Mouse (Mus musculus): ENCODE results near the gene Fam189a2. TPM values are rescaled to one million over a fixed set of nuclear protein-coding genes. Genes with fewer than 3 reads are reported as not detected.

The Fam189a2 gene
- total RNA-seq (2014; rRNA removed) = 16.3 and 16.9 TPM in 2 replicates
- 2.5 and 3.2 TPM in 2 replicates for polyA plus RNA-seq (2015; fragmentation: Nextera tagmentation; extraction: Ambion mirVana)

DNA sequence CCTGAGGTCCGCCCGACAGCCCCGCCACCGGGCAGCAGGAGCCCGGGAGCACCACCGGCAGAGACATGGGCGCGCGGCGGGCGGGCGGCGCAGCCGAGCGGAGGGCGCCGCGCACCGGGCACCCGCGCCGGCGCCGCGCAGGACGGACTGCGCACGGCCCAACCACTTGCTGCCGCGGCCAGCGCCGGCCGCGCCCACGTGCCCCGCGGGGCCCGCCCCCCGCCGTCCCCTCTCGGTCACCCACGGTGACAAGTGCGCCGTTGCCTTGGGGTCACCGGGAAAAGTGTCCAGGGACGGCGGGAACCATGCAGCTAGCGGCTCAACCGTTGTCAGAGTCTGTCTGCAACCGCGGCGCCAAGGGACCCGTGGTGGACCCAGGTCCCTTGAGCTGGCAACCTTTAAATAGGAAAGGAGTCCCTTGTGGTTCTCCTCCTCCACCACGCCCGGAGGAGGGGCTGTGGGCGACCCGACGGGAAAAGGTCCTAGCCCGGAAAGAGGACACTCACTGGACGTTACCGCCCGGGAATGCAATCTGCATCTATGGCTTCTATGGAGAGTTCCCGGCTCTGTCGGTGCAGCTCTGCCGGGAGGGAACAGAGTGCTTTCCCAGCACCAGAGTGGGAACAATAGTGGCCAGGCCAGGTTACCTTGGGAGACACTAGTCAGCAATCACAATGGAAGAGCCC lies at the start of gene Fam189a2:
Gene Fam189a2, minus strand, starts transcription at position 149 of the 686 bp plus-strand sequence.
- DNase-seq (ENCODE audit: low spot score) = peak; percentile 45
- Histone ChIP-seq H3K36me3 (ENCODE audit: insufficient read depth, low read length) (no peaks in the 10 kb centered on the region), H3K4me2 (ENCODE audit: low read depth, low read length, poor library complexity, severe bottlenecking) (peak within 1 kb of the TSS; percentile 89), H3K9ac (replicated peaks; ENCODE audit: low read length, poor library complexity, severe bottlenecking) (peak within 1 kb of the TSS; percentile 80), H3K4me3 (ENCODE audit: low read depth, low read length) (peak within 1 kb of the TSS; percentile 73), H3K27me3 (ENCODE audit: insufficient read depth, low read length) (peaks cover 9% of the 10 kb centered on the region), H3K27ac (ENCODE audit: low read depth, low read length) (peak within 1 kb of the TSS; percentile 55), H3K4me1 (ENCODE audit: insufficient read depth, low read length) (0 out of 2 replicates have a peak, but pooled peaks cover 9% of the 10 kb centered on the region), H3K9me3 (ENCODE audit: low read length) (no peaks in the 10 kb centered on the region)
- WGBS = 0% methylated on average over 46 of the region's 65 CpGs
- no peak for TF ChIP-seq CTCF (IDR thresholded peaks at IDR 0.05)
- ATAC-seq (ENCODE audit: low FRiP score) = peak; percentile 86

DNA sequence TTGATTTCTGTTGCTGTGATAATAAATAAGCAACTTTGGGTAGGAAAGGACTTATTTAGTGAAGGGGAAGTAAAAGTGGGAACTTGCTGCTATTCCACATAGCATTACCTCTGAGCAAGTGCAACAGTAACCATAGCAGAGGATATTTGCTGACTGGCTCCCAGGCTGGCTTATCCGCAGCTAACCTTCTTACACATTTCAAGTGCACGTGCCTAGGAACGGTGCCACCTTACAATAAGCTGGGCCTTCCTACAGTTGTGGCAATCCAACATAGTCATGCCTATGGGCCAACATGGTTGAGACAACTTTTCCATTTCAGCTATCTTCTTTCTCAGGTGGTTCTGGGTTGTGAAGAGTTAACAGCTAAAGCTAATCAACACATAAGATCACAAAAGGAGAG lies 46.8 kb upstream of the Fam189a2 start:
- Histone ChIP-seq H3K27me3 (ENCODE audit: insufficient read depth, low read length) (no peaks in the 10 kb centered on the region), H3K27ac (ENCODE audit: low read depth, low read length) (no peak overlapping the region), H3K9ac (replicated peaks; ENCODE audit: low read length, poor library complexity, severe bottlenecking) (no peak overlapping the region), H3K4me3 (ENCODE audit: low read depth, low read length) (no peak overlapping the region), H3K4me1 (ENCODE audit: insufficient read depth, low read length) (no peaks in the 10 kb centered on the region), H3K4me2 (ENCODE audit: low read depth, low read length, poor library complexity, severe bottlenecking) (no peak overlapping the region), H3K36me3 (ENCODE audit: insufficient read depth, low read length) (no peaks in the 10 kb centered on the region), H3K9me3 (ENCODE audit: low read length) (no peaks in the 10 kb centered on the region)
- no peak for ATAC-seq (ENCODE audit: low FRiP score)
- TF ChIP-seq CTCF (IDR thresholded peaks at IDR 0.05) = no peak
- DNase-seq (ENCODE audit: low spot score) = no peak
- 93% methylated on average over 3 of the region's 3 CpGs for WGBS

DNA sequence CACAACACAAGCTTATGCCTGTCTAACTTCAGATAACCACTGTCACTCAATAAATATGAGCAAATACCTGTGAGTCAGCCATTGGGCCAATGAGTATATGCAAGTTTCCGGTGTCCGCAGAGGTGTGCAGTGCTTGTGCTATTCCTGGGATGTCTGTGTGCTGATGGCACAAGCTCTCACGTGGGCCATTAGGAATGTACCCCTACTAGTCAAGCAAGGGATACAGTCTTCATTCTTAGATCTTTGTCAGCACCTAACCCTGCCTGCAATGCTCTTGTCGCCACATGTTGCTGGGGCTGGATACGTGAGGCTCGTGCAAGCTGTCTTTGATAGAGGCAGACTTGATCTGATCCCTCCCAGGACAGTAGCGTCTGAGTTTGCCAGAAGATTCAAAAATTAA lies 45.7 kb upstream of the Fam189a2 start:
- TF ChIP-seq CTCF (IDR thresholded peaks at IDR 0.05) = no peak
- no peak overlapping the region for H3K27ac ChIP-seq (ENCODE audit: low read depth, low read length)
- H3K4me3 ChIP-seq (ENCODE audit: low read depth, low read length) = no peak overlapping the region
- no peak overlapping the region for H3K4me2 ChIP-seq (ENCODE audit: low read depth, low read length, poor library complexity, severe bottlenecking)
- DNase-seq (ENCODE audit: low spot score) = no peak
- ATAC-seq (ENCODE audit: low FRiP score) = no peak
- no peaks in the 10 kb centered on the region for H3K4me1 ChIP-seq (ENCODE audit: insufficient read depth, low read length)
- H3K9ac ChIP-seq (replicated peaks; ENCODE audit: low read length, poor library complexity, severe bottlenecking) = no peak overlapping the region
- H3K36me3 ChIP-seq (ENCODE audit: insufficient read depth, low read length) = no peaks in the 10 kb centered on the region
- no peaks in the 10 kb centered on the region for H3K27me3 ChIP-seq (ENCODE audit: insufficient read depth, low read length)
- whole genome bisulfite sequencing = 92% methylated on average over 7 of the region's 7 CpGs
- no peaks in the 10 kb centered on the region for H3K9me3 ChIP-seq (ENCODE audit: low read length)

DNA sequence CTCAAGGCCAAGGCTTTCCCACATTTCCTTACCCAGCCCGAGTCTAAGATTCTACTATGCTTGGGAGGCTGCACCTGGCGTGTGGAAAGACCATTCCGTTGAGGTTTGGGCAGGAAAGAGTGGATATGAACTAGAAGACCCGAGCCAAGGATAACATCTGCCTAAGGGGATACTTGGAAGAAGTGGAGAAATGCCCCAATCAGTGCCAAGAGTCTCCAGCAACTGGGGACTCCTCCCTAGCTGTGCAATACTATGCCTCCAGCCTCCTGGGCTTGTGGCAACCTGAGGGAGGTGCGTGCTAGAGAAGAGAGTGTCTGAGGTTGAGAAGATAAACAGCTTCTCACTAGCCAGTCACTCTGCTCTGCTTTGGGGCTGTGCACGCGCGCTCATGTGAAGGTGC lies 45.1 kb upstream of the Fam189a2 start:
- no peaks in the 10 kb centered on the region for H3K36me3 ChIP-seq (ENCODE audit: insufficient read depth, low read length)
- ATAC-seq (ENCODE audit: low FRiP score) = no peak
- WGBS = 90% methylated on average over 8 of the region's 8 CpGs

DNA sequence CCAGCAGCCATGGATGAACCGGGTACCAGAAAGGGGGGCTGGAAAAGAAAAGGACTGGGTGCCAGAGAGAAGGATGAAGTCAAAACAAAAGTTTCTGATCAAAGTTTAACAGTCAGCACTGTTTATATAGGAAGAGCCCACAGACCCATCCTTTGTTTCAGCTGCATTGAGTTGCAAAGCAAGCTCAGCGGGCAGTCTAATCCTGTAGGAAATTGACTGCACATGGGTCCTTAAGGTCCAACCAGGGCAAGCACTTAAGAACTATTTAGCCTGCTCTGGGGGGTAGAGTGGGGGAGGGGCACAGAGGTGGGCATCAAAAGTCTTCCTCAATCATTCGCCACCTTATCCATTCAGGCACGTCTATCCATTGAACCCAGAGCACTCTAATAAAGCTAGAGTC lies 42.3 kb upstream of the Fam189a2 start:
- H3K4me3 ChIP-seq (ENCODE audit: low read depth, low read length) = no peak overlapping the region
- WGBS = 52% methylated on average over 4 of the region's 4 CpGs
- TF ChIP-seq CTCF (IDR thresholded peaks at IDR 0.05) = no peak
- DNase-seq (ENCODE audit: low spot score) = no peak
- no peaks in the 10 kb centered on the region for H3K9me3 ChIP-seq (ENCODE audit: low read length)
- no peaks in the 10 kb centered on the region for H3K27me3 ChIP-seq (ENCODE audit: insufficient read depth, low read length)
- ATAC-seq (ENCODE audit: low FRiP score) = no peak
- no peak overlapping the region for H3K4me2 ChIP-seq (ENCODE audit: low read depth, low read length, poor library complexity, severe bottlenecking)
- H3K36me3 ChIP-seq (ENCODE audit: insufficient read depth, low read length) = no peaks in the 10 kb centered on the region
- H3K9ac ChIP-seq (replicated peaks; ENCODE audit: low read length, poor library complexity, severe bottlenecking) = no peak overlapping the region
- no peak overlapping the region for H3K27ac ChIP-seq (ENCODE audit: low read depth, low read length)
- H3K4me1 ChIP-seq (ENCODE audit: insufficient read depth, low read length) = no peaks in the 10 kb centered on the region

More for the DNA sequence above, 45.1 kb upstream of the Fam189a2 start:
- Histone ChIP-seq H3K9me3 (ENCODE audit: low read length) (no peaks in the 10 kb centered on the region), H3K27me3 (ENCODE audit: insufficient read depth, low read length) (no peaks in the 10 kb centered on the region), H3K4me1 (ENCODE audit: insufficient read depth, low read length) (no peaks in the 10 kb centered on the region), H3K4me3 (ENCODE audit: low read depth, low read length) (no peak overlapping the region), H3K9ac (replicated peaks; ENCODE audit: low read length, poor library complexity, severe bottlenecking) (no peak overlapping the region), H3K4me2 (ENCODE audit: low read depth, low read length, poor library complexity, severe bottlenecking) (no peak overlapping the region), H3K27ac (ENCODE audit: low read depth, low read length) (no peak overlapping the region)
- no peak for TF ChIP-seq CTCF (IDR thresholded peaks at IDR 0.05)
- no peak for DNase-seq (ENCODE audit: low spot score)

DNA sequence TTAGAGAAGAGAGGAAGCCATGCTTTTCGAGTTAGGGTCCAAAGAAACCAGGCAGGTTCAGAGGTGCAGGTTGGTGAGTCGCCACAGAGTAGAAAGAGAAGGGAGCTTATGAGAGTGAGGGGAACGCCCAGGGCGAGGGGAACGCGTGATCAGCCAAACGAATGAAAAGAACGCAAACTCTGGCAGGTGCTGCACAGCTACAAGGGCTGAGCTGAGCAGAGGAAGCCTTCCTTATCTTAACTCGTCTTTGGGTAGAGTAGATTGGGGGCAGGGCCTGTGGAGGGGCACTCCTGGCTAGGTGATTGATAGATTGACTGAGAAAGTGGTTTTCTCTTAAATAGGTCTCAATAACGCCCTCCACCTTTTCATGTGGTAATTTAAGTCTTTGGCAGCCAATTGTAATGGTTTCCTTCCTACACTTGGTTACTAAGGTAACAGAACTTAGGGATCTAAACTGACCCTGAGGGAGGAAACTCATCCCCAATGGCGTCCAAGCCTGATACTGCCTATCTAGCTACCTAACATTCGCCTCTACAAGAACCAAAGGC lies 33.6 kb upstream of the Fam189a2 start:
- H3K4me1 ChIP-seq (ENCODE audit: insufficient read depth, low read length) = no peaks in the 10 kb centered on the region
- no peak for ATAC-seq (ENCODE audit: low FRiP score)
- no peak overlapping the region for H3K4me3 ChIP-seq (ENCODE audit: low read depth, low read length)
- H3K27ac ChIP-seq (ENCODE audit: low read depth, low read length) = no peak overlapping the region
- H3K27me3 ChIP-seq (ENCODE audit: insufficient read depth, low read length) = no peaks in the 10 kb centered on the region
- TF ChIP-seq CTCF (IDR thresholded peaks at IDR 0.05) = no peak
- H3K9me3 ChIP-seq (ENCODE audit: low read length) = no peaks in the 10 kb centered on the region
- no peak overlapping the region for H3K9ac ChIP-seq (replicated peaks; ENCODE audit: low read length, poor library complexity, severe bottlenecking)
- H3K36me3 ChIP-seq (ENCODE audit: insufficient read depth, low read length) = no peaks in the 10 kb centered on the region
- no peak overlapping the region for H3K4me2 ChIP-seq (ENCODE audit: low read depth, low read length, poor library complexity, severe bottlenecking)
- WGBS = 52% methylated on average over 12 of the region's 12 CpGs
- no peak for DNase-seq (ENCODE audit: low spot score)

Data from midbrain, postnatal 0 days (tissue).